Mouse (Mus musculus) spleen, adult 18-20 months (tissue): Measurements from ENCODE around the gene Zcchc13.

Experiments used
- DNase-seq, 2 experiments: peaks; one replicate each; pipeline ENCODE4 v3.0.0; 2022; ENCODE audit warnings: mixed read lengths in 2 of 2

The Zcchc13 gene

GRCm38 (mm10) chrX:103630303-103630702, at the start of gene Zcchc13:
TSS of gene Zcchc13 (plus strand) at chrX:103630586.
- DNase-seq: no peak

DNA sequence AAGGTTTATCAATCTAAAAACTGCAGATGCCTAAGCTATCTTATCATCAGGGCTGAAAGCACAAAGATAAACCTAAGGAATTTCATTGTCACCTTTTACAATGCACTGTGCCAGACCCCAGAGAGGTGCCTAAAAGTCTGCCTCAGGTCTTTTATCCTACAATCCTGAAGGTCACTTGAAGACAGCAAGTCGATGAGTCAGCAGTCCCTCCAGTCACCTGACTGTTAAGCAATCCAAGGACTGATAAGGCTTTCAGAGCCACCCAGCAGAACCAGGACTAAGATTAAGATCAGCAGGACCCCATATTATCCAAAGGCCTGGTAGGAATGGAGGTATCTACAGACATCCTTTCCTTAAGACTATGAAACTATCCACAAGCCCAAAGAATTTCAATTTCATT, 46.1 kb upstream of the Zcchc13 start:
- DNase-seq: no peak

- no peak for DNase-seq
Observed at GRCm38 (mm10) chrX:103592056-103592455, 38.3 kb upstream of the Zcchc13 start.

DNA sequence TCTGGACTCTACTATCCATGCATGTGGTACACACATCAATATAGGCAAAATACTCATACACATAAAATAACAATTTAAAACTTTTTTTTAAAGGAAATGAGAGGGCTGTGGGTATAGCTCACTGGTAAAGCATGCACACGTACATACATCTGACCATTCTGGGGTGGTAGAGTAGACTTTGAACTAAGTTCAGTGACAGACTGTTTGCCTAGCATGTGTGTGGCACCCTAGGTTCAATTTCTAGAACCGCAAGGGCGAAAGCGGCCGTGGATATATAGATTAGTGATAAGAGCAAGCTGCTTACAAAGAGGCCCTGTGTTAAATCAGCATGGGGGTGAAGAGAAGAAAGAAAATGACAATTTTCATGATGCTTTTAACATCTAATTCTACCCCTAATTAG, 27.8 kb upstream of the Zcchc13 start:
- DNase-seq: no peak

GRCm38 (mm10) chrX:103604211-103604610, 26.2 kb upstream of the Zcchc13 start:
- no peak for DNase-seq

DNA sequence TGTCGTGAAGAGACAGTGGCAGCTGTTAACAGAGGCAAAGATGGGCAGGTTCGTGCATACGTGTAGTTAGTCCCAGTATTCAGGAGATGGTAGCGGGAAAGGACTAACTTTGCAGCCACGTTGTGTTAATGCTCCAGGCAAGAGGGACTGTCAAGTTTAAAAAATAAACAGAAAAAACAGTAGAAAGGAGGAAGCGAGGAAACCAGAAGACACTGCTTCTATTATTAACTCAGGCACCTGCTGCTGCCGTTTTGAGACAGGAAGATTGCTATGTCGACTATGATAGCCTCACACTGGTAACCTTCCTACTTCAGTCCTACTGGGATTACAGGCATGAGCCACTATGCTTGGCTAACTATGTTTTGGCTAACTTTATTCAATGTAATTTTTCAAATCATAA, 24.9 kb upstream of the Zcchc13 start:
- no peak for DNase-seq

GRCm38 (mm10) chrX:103610401-103610800, 20.0 kb upstream of the Zcchc13 start:
- no peak for DNase-seq

GRCm38 (mm10) chrX:103611462-103611861, 18.9 kb upstream of the Zcchc13 start:
- no peak for DNase-seq

- peak; percentile 10 to 23 for DNase-seq
Observed at GRCm38 (mm10) chrX:103614700-103615233, 15.6 kb upstream of the Zcchc13 start.

GRCm38 (mm10) chrX:103615453-103615852, 14.9 kb upstream of the Zcchc13 start:
- no peak for DNase-seq

GRCm38 (mm10) chrX:103616162-103616535, 14.2 kb upstream of the Zcchc13 start:
- DNase-seq: peak; percentile 16 to 37

DNA sequence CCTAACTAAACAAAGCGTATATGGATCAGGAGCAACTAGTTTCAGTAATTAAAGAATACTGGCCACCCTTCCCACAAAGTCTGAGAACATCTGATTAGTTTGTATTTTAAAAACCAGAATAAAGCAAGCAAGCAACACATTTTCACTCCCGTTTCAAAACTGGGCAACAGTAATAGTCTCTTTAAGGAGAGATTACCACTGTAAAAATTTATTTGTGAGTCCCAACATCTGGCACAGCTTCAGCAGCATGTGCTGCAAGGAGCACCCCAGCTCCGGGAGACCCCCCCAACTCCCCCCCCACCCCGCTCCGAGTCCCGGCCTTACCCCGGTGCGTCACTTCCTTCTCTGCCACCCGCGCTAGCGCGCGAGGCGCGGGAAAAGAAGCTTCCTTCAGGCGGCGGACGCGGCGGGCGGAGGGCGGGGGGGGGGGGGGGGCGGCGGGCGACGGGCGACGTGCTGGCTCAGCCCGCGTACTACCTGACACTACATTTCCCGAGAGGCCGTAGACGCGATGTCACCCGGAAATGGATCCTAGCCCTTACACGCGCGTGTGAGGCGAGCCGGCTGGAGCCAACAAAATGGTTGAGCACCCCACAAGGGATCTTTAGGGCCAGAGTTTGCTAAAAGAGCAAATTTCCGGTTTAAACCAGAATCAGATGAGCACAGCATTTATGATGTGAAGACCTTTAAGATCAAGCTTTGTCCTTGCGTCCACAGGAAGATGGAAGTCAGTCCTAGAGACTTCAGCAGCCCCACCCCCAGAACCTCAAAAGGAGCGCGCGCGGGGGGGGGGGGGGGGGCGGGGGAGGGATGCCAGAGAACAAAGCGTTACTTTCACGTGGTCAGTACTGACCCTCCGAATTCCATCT, 13.6 kb upstream of the Zcchc13 start:
- peak; percentile 57 to 76 for DNase-seq

GRCm38 (mm10) chrX:103617405-103618095, 12.8 kb upstream of the Zcchc13 start:
- no peak for DNase-seq

DNA sequence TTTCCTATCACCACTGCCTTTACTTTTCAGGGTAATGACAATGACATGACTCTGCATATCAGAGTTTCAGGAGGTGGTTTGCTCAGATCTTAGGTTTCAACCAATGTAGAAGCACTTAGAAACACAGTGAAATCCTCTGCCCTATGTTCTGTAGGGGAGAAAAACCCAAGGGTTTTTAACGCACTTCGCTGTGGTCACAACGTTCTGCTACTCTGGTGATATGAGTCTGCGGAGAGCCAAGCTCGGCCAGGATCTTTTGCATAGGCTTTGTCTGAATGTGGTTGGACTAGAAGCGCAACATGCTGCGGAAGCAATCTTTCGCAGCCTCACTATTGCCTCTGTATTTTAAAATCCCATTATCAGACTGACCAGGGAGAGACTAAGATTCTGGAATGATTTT, 8.6 kb upstream of the Zcchc13 start:
- peak; percentile 18 for DNase-seq

- DNase-seq: peak; percentile 84 to 95
Observed at GRCm38 (mm10) chrX:103622260-103622934, 8.0 kb upstream of the Zcchc13 start.

- peak in 1 of 2 experiments; percentile 16 for DNase-seq
Observed at GRCm38 (mm10) chrX:103622935-103623280, 7.5 kb upstream of the Zcchc13 start.

GRCm38 (mm10) chrX:103623411-103623845, 7.0 kb upstream of the Zcchc13 start:
- peak; percentile 38 for DNase-seq

DNA sequence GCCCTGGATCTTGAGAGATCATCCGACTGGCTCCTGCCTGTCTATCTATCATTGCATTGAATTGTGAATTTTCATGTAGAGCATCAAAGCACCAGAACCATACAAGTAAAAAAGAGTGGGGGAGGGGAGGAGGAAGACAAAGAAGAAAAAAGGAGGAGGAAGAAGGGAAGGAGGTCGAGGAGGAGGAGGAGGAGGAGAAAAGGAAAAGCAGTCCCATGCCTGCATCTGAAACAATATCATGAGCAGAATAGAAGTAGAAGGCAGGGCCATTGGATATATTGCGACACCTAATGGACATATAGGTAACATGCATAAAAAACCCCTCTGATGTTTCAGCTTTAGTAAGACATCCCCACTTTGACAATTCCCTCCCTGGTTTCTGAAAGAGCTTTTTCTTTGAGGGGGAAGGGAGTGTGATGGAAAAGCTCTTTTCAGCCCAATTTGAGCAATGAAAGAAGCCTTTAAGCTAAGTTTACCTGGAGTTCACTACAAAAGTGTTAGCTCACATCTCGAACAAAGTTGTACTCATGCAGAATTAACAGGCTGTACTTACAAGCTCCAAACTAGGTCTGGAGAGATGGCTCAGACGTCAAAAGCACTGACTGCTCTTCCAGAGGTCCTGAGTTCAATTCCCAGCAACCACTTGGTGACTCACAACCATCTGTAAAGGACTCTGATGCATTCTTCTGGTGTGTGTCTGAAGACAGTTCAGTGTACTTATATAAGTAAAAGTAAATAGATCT, 5.8 kb upstream of the Zcchc13 start:
- no peak for DNase-seq

GRCm38 (mm10) chrX:103628890-103629289, 1.5 kb upstream of the Zcchc13 start:
- DNase-seq: no peak

- no peak for DNase-seq
Observed at GRCm38 (mm10) chrX:103633895-103634294, 3.5 kb downstream of the Zcchc13 start.

GRCm38 (mm10) chrX:103636021-103636420, 5.6 kb downstream of the Zcchc13 start:
- no peak for DNase-seq

GRCm38 (mm10) chrX:103638566-103638965, 8.2 kb downstream of the Zcchc13 start:
- DNase-seq: no peak

- no peak for DNase-seq
Observed at GRCm38 (mm10) chrX:103644301-103644700, 13.9 kb downstream of the Zcchc13 start.
